Mouse (Mus musculus): Measurements from ENCODE around the gene Scly. TPM values are rescaled to one million over a fixed set of nuclear protein-coding genes. Genes with fewer than 3 reads are reported as not detected.
A peak's percentile ranks its signal among the peaks of the same experiment; 100 is the strongest.

Scly gene
- polyA plus RNA-seq, 1 experiment, result 29.9 TPM

DNA sequence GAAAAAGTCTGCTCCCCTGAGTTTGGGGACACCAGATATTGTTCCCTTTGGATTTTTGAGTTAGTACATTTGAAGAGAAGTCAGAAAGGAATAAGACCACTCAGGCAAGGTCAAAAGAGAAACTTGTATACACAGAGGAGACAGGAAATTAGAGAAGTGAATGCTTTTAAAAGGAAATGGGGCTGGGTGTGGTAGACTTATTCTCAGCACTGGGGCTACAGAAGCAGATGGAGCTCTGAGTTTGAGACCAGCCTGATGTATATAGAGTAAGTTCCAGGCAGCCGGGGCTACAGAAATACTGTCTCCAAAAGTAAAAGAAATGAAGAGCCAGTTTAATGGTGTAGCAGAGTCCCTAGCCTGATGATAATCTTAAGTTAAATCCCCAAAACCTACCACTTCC is 15.6 kb upstream of the Scly start:
- DNase-seq, result no peak
- no peak for TF ChIP-seq CTCF (IDR thresholded peaks at IDR 0.05; ENCODE audit: borderline replicate concordance, insufficient read depth, low read depth, low read length)
- TF ChIP-seq POLR2A (IDR thresholded peaks at IDR 0.05; ENCODE audit: borderline replicate concordance, insufficient read depth, low read length), result no peak
- H3K27ac ChIP-seq (ENCODE audit: insufficient read depth, low read length), result no peak overlapping the region
- H3K27me3 ChIP-seq (ENCODE audit: control insufficient read depth, insufficient read depth, low read length), result no peaks in the 10 kb centered on the region
- no peak overlapping the region for H3K4me3 ChIP-seq (replicated peaks; ENCODE audit: insufficient read depth, low read depth, low read length)
- WGBS, result 94% methylated on average over 1 of the region's 1 CpGs
- peaks cover under 1% of the 10 kb centered on the region; the same call in 1 of the 2 replicates for H3K4me1 ChIP-seq (ENCODE audit: control insufficient read depth, insufficient read depth, low read length)

GRCm38 (mm10) chr1:91289375-91289774 is 8.8 kb upstream of the Scly start:
- Histone ChIP-seq H3K4me3 (replicated peaks; ENCODE audit: insufficient read depth, low read depth, low read length) (no peak overlapping the region), H3K4me1 (ENCODE audit: control insufficient read depth, insufficient read depth, low read length) (no peaks in the 10 kb centered on the region), H3K27ac (ENCODE audit: insufficient read depth, low read length) (no peak overlapping the region), H3K27me3 (ENCODE audit: control insufficient read depth, insufficient read depth, low read length) (no peaks in the 10 kb centered on the region)
- WGBS, result 96% methylated on average over 1 of the region's 1 CpGs
- DNase-seq, result no peak
- TF ChIP-seq CTCF (IDR thresholded peaks at IDR 0.05; ENCODE audit: borderline replicate concordance, insufficient read depth, low read depth, low read length) (no peak), POLR2A (IDR thresholded peaks at IDR 0.05; ENCODE audit: borderline replicate concordance, insufficient read depth, low read length) (no peak)

DNA sequence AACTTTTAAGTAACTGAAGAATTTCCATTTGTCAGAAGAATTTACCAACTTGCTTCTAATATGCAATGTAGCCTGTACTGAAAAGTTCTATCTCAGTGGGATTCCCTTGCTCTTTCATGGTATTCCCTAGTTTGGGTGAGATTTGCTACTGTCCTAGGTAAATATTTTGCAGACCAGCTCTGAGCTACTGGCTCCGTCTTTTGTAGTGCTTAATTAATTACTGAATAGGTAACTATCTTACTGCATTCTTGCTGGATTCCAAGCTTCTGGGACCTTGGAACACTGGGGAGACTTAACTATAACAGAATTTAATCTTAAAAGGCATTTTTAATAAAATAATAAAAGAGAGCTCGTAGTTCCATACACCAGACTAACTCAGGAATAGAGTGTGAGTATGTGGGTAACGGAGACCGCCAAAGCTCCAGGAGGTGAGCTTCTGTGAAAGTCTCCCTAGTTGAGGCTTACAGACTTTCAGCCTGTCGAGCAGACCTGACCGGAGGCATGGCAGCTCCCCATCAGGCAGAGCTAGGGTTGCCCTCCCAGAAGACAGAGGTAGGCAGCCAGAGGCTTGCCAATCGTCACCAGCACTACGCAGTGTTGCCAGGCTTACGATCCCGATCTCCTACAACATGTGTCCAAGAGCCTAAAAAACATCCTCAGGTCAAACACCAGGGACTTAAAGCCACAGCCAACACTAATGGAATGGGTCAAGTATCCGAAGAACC is 5.9 kb upstream of the Scly start:
- no peak for DNase-seq
- no peaks in the 10 kb centered on the region for H3K27me3 ChIP-seq (ENCODE audit: control insufficient read depth, insufficient read depth, low read length)
- H3K27ac ChIP-seq (ENCODE audit: insufficient read depth, low read length), result no peak overlapping the region
- no peak for TF ChIP-seq POLR2A (IDR thresholded peaks at IDR 0.05; ENCODE audit: borderline replicate concordance, insufficient read depth, low read length)
- no peak for TF ChIP-seq CTCF (IDR thresholded peaks at IDR 0.05; ENCODE audit: borderline replicate concordance, insufficient read depth, low read depth, low read length)
- H3K4me3 ChIP-seq (replicated peaks; ENCODE audit: insufficient read depth, low read depth, low read length), result no peak overlapping the region
- WGBS, result 91% methylated on average over 11 of the region's 11 CpGs
- H3K4me1 ChIP-seq (ENCODE audit: control insufficient read depth, insufficient read depth, low read length), result no peaks in the 10 kb centered on the region

DNA sequence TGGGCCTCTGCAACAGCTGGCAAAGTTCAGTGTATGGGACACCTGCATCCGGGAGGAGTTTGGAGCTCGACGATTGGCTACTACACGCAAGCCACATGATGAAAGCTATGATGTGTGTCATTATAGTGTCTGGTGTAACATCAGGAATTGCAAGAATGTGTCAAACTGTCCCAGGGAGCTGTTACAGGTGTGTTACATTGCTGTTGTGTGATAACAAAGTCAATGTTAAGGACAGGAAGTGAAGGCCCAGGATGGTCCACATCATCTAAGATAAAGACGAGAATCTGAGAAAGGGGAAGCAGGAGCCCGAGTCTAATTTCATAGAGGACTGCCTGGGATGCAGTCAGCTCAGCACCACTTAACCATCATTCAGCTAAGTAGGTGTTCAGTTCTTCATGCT is 2.6 kb upstream of the Scly start:
- Histone ChIP-seq H3K27me3 (ENCODE audit: control insufficient read depth, insufficient read depth, low read length) (no peaks in the 10 kb centered on the region), H3K27ac (ENCODE audit: insufficient read depth, low read length) (no peak overlapping the region), H3K4me1 (ENCODE audit: control insufficient read depth, insufficient read depth, low read length) (no peaks in the 10 kb centered on the region), H3K4me3 (replicated peaks; ENCODE audit: insufficient read depth, low read depth, low read length) (no peak overlapping the region)
- TF ChIP-seq CTCF (IDR thresholded peaks at IDR 0.05; ENCODE audit: borderline replicate concordance, insufficient read depth, low read depth, low read length) (no peak), POLR2A (IDR thresholded peaks at IDR 0.05; ENCODE audit: borderline replicate concordance, insufficient read depth, low read length) (no peak)
- 90% methylated on average over 6 of the region's 6 CpGs for WGBS
- no peak for DNase-seq

DNA sequence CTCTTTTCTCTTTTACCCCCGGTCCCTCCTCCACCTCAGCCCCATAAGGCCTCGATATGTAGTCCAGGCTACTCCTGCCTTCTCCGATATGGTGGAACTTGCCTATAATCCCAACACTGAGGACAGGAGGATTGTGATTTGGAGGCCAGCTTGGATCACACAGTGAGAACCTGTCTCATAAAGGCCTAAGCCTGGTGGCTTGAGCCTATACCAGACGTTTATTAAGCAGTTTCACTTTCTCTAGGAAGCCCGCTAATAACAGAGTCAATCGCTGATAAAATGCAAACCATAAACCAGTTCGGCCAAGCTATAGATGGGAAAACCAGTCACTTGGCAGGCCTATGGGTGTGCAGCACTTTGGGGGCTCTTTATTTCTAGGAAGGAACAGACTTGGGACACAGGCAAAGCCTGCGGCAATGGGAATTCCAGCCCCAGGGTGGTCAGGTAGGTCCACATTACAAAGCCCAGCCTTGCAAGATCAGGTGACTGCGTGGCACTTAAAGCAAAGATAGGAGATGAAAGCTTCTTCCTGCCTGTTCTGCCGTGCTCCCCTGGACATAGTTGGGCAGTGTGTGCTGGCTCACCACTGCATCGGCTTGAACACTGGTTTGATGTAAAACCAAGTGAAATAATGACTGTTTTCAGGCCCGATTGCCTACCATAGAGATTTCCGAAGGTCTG is 1.0 kb downstream of the Scly start:
- WGBS, result 81% methylated on average over 13 of the region's 13 CpGs
- no peaks in the 10 kb centered on the region; the same call in 1 of the 2 replicates for H3K4me1 ChIP-seq (ENCODE audit: control insufficient read depth, insufficient read depth, low read length)
- TF ChIP-seq POLR2A (IDR thresholded peaks at IDR 0.05; ENCODE audit: borderline replicate concordance, insufficient read depth, low read length), result no peak
- no peak for TF ChIP-seq CTCF (IDR thresholded peaks at IDR 0.05; ENCODE audit: borderline replicate concordance, insufficient read depth, low read depth, low read length)
- H3K27me3 ChIP-seq (ENCODE audit: control insufficient read depth, insufficient read depth, low read length), result no peaks in the 10 kb centered on the region
- H3K4me3 ChIP-seq (replicated peaks; ENCODE audit: insufficient read depth, low read depth, low read length), result peak overlapping the region; percentile 90
- DNase-seq, result no peak
- H3K27ac ChIP-seq (ENCODE audit: insufficient read depth, low read length), result no peak overlapping the region

GRCm38 (mm10) chr1:91299707-91300426 is 1.7 kb downstream of the Scly start:
- DNase-seq, result peak; percentile 29 to 36
- 56% methylated on average over 5 of the region's 5 CpGs for WGBS
- Histone ChIP-seq H3K4me1 (ENCODE audit: control insufficient read depth, insufficient read depth, low read length) (no peaks in the 10 kb centered on the region; the same call in 1 of the 2 replicates), H3K27ac (ENCODE audit: insufficient read depth, low read length) (no peak overlapping the region), H3K4me3 (replicated peaks; ENCODE audit: insufficient read depth, low read depth, low read length) (no peak overlapping the region), H3K27me3 (ENCODE audit: control insufficient read depth, insufficient read depth, low read length) (no peaks in the 10 kb centered on the region)
- TF ChIP-seq CTCF (IDR thresholded peaks at IDR 0.05; ENCODE audit: borderline replicate concordance, insufficient read depth, low read depth, low read length) (no peak), POLR2A (IDR thresholded peaks at IDR 0.05; ENCODE audit: borderline replicate concordance, insufficient read depth, low read length) (no peak)

- H3K4me1 ChIP-seq (ENCODE audit: control insufficient read depth, insufficient read depth, low read length), result no peaks in the 10 kb centered on the region; the same call in 1 of the 2 replicates
- H3K27ac ChIP-seq (ENCODE audit: insufficient read depth, low read length), result no peak overlapping the region
- WGBS, result 72% methylated on average over 3 of the region's 3 CpGs
- DNase-seq, result no peak
- H3K27me3 ChIP-seq (ENCODE audit: control insufficient read depth, insufficient read depth, low read length), result no peaks in the 10 kb centered on the region
- TF ChIP-seq CTCF (IDR thresholded peaks at IDR 0.05; ENCODE audit: borderline replicate concordance, insufficient read depth, low read depth, low read length) (no peak), POLR2A (IDR thresholded peaks at IDR 0.05; ENCODE audit: borderline replicate concordance, insufficient read depth, low read length) (no peak)
- no peak overlapping the region for H3K4me3 ChIP-seq (replicated peaks; ENCODE audit: insufficient read depth, low read depth, low read length)
These were observed 3.2 kb downstream of the Scly start for GRCm38 (mm10) chr1:91301206-91301920.

All from cerebellum, adult 2 months (tissue).